Mouse (Mus musculus) CH12.LX (cell line): ENCODE measurements around the gene Gm20388.

Source experiments
- CHD1 ChIP-seq: IDR thresholded peaks from 2 replicates; pipeline ENCODE4 v1.6.1; 2012; ENCODE audit warnings: low read depth, low read length, improper control_type of control experiment, inconsistent platforms
- CHD2 ChIP-seq: IDR thresholded peaks from 2 replicates; pipeline ENCODE4 v1.6.1; 2011; ENCODE audit warnings: low read length, improper control_type of control experiment
- CTCF ChIP-seq, 2 experiments: IDR thresholded peaks in 1 of 2; conservative IDR thresholded peaks in 1 of 2; 2 replicates each; pipeline ENCODE4 v1.5.1; 2011 to 2012; ENCODE audit warnings: low read depth in 2 of 2, low read length in 2 of 2, improper control_type of control experiment in 1 of 2, inconsistent platforms in 1 of 2, mild to moderate bottlenecking in 1 of 2, moderate library complexity in 1 of 2
- E2F4 ChIP-seq: IDR thresholded peaks from 2 replicates; pipeline ENCODE4 v1.6.1; 2011; ENCODE audit warnings: low read depth, low read length, improper control_type of control experiment; ENCODE audit not compliant: insufficient replicate concordance
- ELF1 ChIP-seq: IDR thresholded peaks from 2 replicates; pipeline ENCODE4 v1.6.1; 2014; ENCODE audit warnings: low read depth, mild to moderate bottlenecking, inconsistent platforms, low read length, improper control_type of control experiment
- EP300 ChIP-seq: IDR thresholded peaks from 2 replicates; pipeline ENCODE4 v1.6.1; 2011; ENCODE audit warnings: low read length, improper control_type of control experiment
- NRF1 ChIP-seq: IDR thresholded peaks from 2 replicates; pipeline ENCODE4 v1.6.1; 2014; ENCODE audit warnings: low read depth, mild to moderate bottlenecking, inconsistent platforms, low read length, improper control_type of control experiment, moderate library complexity
- POLR2A ChIP-seq: IDR thresholded peaks from 2 replicates; pipeline ENCODE4 v1.6.1; 2011; ENCODE audit warnings: low read depth, mild to moderate bottlenecking, improper control_type of control experiment, low read length
- TCF12 ChIP-seq: IDR thresholded peaks from 2 replicates; pipeline ENCODE4 v1.6.1; 2014; ENCODE audit warnings: low read depth, mild to moderate bottlenecking, inconsistent platforms, low read length, improper control_type of control experiment
- ZNF384 ChIP-seq: IDR thresholded peaks from 2 replicates; pipeline ENCODE4 v1.6.1; 2012; ENCODE audit warnings: low read depth, low read length, improper control_type of control experiment, inconsistent platforms

- TF ChIP-seq TCF12 (no peak), CTCF (conservative IDR thresholded peaks at IDR 0.05 in 1 of 2, IDR thresholded peaks at IDR 0.05 in 1 of 2; ENCODE audit: low read depth in 2 of 2, low read length in 2 of 2) (no peak), ZNF384 (no peak), E2F4 (no peak), NRF1 (no peak), CHD2 (no peak), POLR2A (no peak), EP300 (no peak), CHD1 (no peak), ELF1 (no peak)
These were observed 1911.1 kb downstream of the Gm20388 start for GRCm38 (mm10) chr8:121821770-121822169.
